30 mouse cellular contexts compared by ENCODE assay signal in genomic region chr14:98813657-98814056, GRCm38 (mm10).
"Had no signal": no experiment of that assay in that cellular context is flagged by ENCODE, and none has a peak within 500 bp of the region (broad histone marks: within the 10 kb centered on the region; RNA-seq: fewer than 3 reads in every experiment).

No protein-coding gene starts in this region.

- H3K4me1 ChIP-seq: limb, embryonic 10.5 days; limb, embryonic 12.5 days; limb, embryonic 13.5 days; limb, embryonic 15.5 days; liver, embryonic 12.5 days; liver, embryonic 13.5 days; liver, embryonic 15.5 days; lung, embryonic 15.5 days; megakaryocyte, embryonic 14.5 days; midbrain, embryonic 10.5 days; midbrain, embryonic 12.5 days; midbrain, embryonic 15.5 days had no signal

- H3K9me3 ChIP-seq: limb, embryonic 10.5 days; limb, embryonic 12.5 days; limb, embryonic 13.5 days; limb, embryonic 15.5 days; liver, embryonic 12.5 days; liver, embryonic 13.5 days; liver, embryonic 15.5 days; lung, embryonic 15.5 days; megakaryocyte, embryonic 14.5 days; midbrain, embryonic 10.5 days; midbrain, embryonic 12.5 days; midbrain, embryonic 15.5 days had no signal

- H3K36me3 ChIP-seq: limb, embryonic 10.5 days; limb, embryonic 12.5 days; limb, embryonic 13.5 days; limb, embryonic 15.5 days; liver, embryonic 12.5 days; liver, embryonic 13.5 days; liver, embryonic 15.5 days; lung, embryonic 15.5 days; midbrain, embryonic 10.5 days; midbrain, embryonic 12.5 days; midbrain, embryonic 15.5 days had no signal

- H3K9ac ChIP-seq: limb, embryonic 12.5 days; limb, embryonic 13.5 days; limb, embryonic 15.5 days; liver, embryonic 12.5 days; liver, embryonic 13.5 days; liver, embryonic 14.5 days; liver, embryonic 15.5 days; liver, postnatal 0 days; lung, embryonic 14.5 days; lung, embryonic 15.5 days; midbrain, embryonic 12.5 days; midbrain, embryonic 15.5 days had no signal

- DNase-seq: left cerebral cortex, postnatal 4 days; liver; liver, embryonic 13.5 days; liver, postnatal 0 days; lung, adult 18-20 months; lung, adult 2 months; lung, embryonic 14.5 days; lung, postnatal 10 days; lung, postnatal 14 days; lung, postnatal 36 days; lung, postnatal 4 days; midbrain, embryonic 14.5 days had no signal

- H3K4me2 ChIP-seq: limb, embryonic 12.5 days; limb, embryonic 13.5 days; limb, embryonic 15.5 days; liver, embryonic 11.5 days; liver, embryonic 12.5 days; liver, embryonic 13.5 days; liver, embryonic 15.5 days; lung, embryonic 14.5 days; lung, embryonic 15.5 days; midbrain, embryonic 12.5 days; midbrain, embryonic 15.5 days had no signal

- H3K27me3 ChIP-seq: limb, embryonic 12.5 days; limb, embryonic 13.5 days; limb, embryonic 15.5 days; liver, embryonic 12.5 days; liver, embryonic 13.5 days; liver, embryonic 15.5 days; lung, embryonic 15.5 days; megakaryocyte, embryonic 14.5 days; midbrain, embryonic 12.5 days; midbrain, embryonic 15.5 days had no signal

- H3K4me3 ChIP-seq: left cerebral cortex, adult 2 months; limb, embryonic 10.5 days; limb, embryonic 12.5 days; limb, embryonic 13.5 days; limb, embryonic 15.5 days; liver, embryonic 12.5 days; liver, embryonic 13.5 days; liver, embryonic 15.5 days; lung, embryonic 15.5 days; megakaryocyte, embryonic 14.5 days; midbrain, embryonic 10.5 days; midbrain, embryonic 12.5 days; midbrain, embryonic 15.5 days; myocyte had no signal

- H3K27ac ChIP-seq: left cerebral cortex, adult 2 months; limb, embryonic 10.5 days; limb, embryonic 12.5 days; limb, embryonic 13.5 days; limb, embryonic 15.5 days; liver, embryonic 12.5 days; liver, embryonic 13.5 days; liver, embryonic 14.5 days; liver, embryonic 15.5 days; lung, embryonic 15.5 days; macrophage; midbrain, embryonic 10.5 days; midbrain, embryonic 12.5 days; midbrain, embryonic 15.5 days had no signal

- ATAC-seq: liver, embryonic 12.5 days; liver, postnatal 0 days; lung, postnatal 0 days; midbrain, embryonic 15.5 days; midbrain, embryonic 16.5 days had no signal
